Mouse (Mus musculus): ENCODE measurements at regions not wholly inside any gene's neighbourhood (a gene's known extent, or its start where the extent isn't known, plus 50 kb on each side); places are given as distances from the start of the nearest gene placed in this dataset.
A peak's percentile ranks its signal among the peaks of the same experiment; 100 is the strongest.

GRCm38 (mm10) chrX:119852436-119852835 lies 74.6 kb upstream of the Pabpc5 start:
- Histone ChIP-seq H3K9ac (replicated peaks) (no peak overlapping the region), H3K36me3 (no peaks in the 10 kb centered on the region), H3K4me2 (no peak overlapping the region), H3K9me3 (no peaks in the 10 kb centered on the region), H3K27ac (peak overlapping the region; percentile 83), H3K4me3 (replicated peaks) (no peak overlapping the region), H3K4me1 (replicated peaks) (no peaks in the 10 kb centered on the region), H3K27me3 (no peaks in the 10 kb centered on the region)
- ATAC-seq (ENCODE audit: insufficient number of reproducible peaks, insufficient read depth, low FRiP score, low TSS enrichment, low read depth): peak; percentile 98
- WGBS: 34% methylated on average over 5 of the region's 5 CpGs
